ENCODE assay signal across 19 mouse cellular contexts in the genomic region with DNA sequence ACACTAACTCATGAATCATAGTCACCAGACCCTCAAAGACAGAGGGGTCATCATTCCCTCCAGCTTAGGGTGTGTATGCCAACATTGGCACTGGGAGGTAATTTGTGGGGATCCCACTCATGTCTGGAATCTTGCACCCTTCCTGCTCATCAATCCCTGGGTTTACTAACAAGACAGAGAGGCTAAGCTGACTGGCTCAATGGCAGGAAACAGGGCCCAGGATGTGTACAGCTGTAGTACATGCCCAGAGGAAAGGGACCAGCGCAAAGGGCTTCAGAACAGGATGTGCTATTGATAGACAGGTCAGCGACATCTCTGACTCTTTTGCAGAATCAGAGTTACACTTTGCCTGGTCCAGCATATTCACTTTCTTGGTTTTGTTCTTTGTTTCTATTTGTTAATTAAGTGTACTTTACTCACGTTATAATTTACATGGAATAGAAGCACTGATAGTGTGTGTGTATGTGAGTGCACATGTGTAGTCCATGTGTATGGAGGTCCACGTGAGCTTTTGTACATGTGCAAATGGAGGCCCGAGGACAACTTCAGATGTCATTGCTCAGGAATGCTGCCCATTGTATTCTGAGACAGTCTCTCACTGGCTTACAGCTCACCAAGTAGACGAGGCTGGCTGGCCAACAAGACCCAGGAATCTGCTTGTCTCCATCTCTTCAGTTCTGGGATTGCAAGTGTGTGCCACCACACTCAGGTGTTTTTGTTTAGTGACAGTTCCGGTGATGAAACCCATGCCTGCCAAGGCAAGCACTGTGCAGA. TPM values are rescaled to one million over a fixed set of nuclear protein-coding genes. Genes with fewer than 3 reads are reported as not detected.
DNase-seq lines count a peak whose midpoint lies in the region; ATAC-seq and TF ChIP-seq lines count a peak whose summit lies in the region.
"Had no signal": no experiment of that assay in that cellular context is flagged by ENCODE, and none has a peak within 500 bp of the region (broad histone marks: within the 10 kb centered on the region; RNA-seq: fewer than 3 reads in every experiment).

No protein-coding gene starts in this region.

- peak; percentile 62; the same call in 1 of the 2 replicates for TF ChIP-seq EP300 in lung, postnatal 0 days (IDR thresholded peaks at IDR 0.05)

- no peak overlapping the region for H3K4me2 ChIP-seq in forebrain, embryonic 14.5 days (ENCODE audit: low read length)
- no peak overlapping the region for H3K4me2 ChIP-seq in forebrain, embryonic 15.5 days (replicated peaks)
- H3K4me2 ChIP-seq in lung, postnatal 0 days (replicated peaks; ENCODE audit: low read depth, low read length) = no peak overlapping the region
- H3K4me2 ChIP-seq: forebrain, embryonic 12.5 days; heart, embryonic 11.5 days; hindbrain, embryonic 15.5 days; kidney, embryonic 15.5 days had no signal

- no peaks in the 10 kb centered on the region for H3K36me3 ChIP-seq in forebrain, embryonic 14.5 days (ENCODE audit: control insufficient read depth, insufficient read depth, low read length)
- H3K36me3 ChIP-seq in forebrain, embryonic 15.5 days = no peaks in the 10 kb centered on the region
- H3K36me3 ChIP-seq in lung, postnatal 0 days (ENCODE audit: insufficient read depth, low read length) = no peaks in the 10 kb centered on the region
- H3K36me3 ChIP-seq: forebrain, embryonic 12.5 days; hindbrain, embryonic 15.5 days; kidney, embryonic 15.5 days had no signal

- WGBS in forebrain, embryonic 14.5 days = 58% methylated on average over 7 of the region's 7 CpGs
- 58% methylated on average over 7 of the region's 7 CpGs for WGBS in forebrain, embryonic 15.5 days
- WGBS in lung, postnatal 0 days = 56% methylated on average over 7 of the region's 7 CpGs

- no peaks in the 10 kb centered on the region for H3K4me1 ChIP-seq in forebrain, embryonic 14.5 days (ENCODE audit: control insufficient read depth, insufficient read depth, low read length)
- H3K4me1 ChIP-seq in forebrain, embryonic 15.5 days = no peaks in the 10 kb centered on the region
- no peaks in the 10 kb centered on the region for H3K4me1 ChIP-seq in lung, postnatal 0 days (ENCODE audit: insufficient read depth, low read depth, low read length)
- H3K4me1 ChIP-seq: forebrain, embryonic 12.5 days; kidney, embryonic 15.5 days had no signal

- TF ChIP-seq CTCF in lung, postnatal 0 days (IDR thresholded peaks at IDR 0.05) = no peak

- DNase-seq in forebrain, embryonic 14.5 days (ENCODE audit: low spot score) = peak; percentile 3
- DNase-seq in retina, postnatal 1 day = peak; percentile 7
- DNase-seq in retina, embryonic 14.5 days (ENCODE audit: low spot score) = no peak
- DNase-seq in lung, postnatal 0 days (ENCODE audit: low spot score) = no peak
- DNase-seq in spleen, postnatal 4 days (ENCODE audit: low spot score in 2 of 2) = no peak
- DNase-seq in left cerebral cortex, postnatal 10 days (ENCODE audit: extremely low spot score in 1 of 2, low spot score in 2 of 2) = no peak
- DNase-seq: adrenal gland, adult 8-10 months; B cell, adult 2 months; cerebellum, adult 11 months; cerebellum, postnatal 10 days; midbrain, embryonic 14.5 days; thymus, adult 2 months had no signal

- no peaks in the 10 kb centered on the region for H3K27me3 ChIP-seq in forebrain, embryonic 14.5 days (replicated peaks; ENCODE audit: control insufficient read depth, insufficient read depth, low read length)
- H3K27me3 ChIP-seq in forebrain, embryonic 15.5 days = no peaks in the 10 kb centered on the region
- no peaks in the 10 kb centered on the region for H3K27me3 ChIP-seq in lung, postnatal 0 days (replicated peaks; ENCODE audit: insufficient read depth, low read length)
- H3K27me3 ChIP-seq: forebrain, embryonic 12.5 days; hindbrain, embryonic 15.5 days; kidney, embryonic 15.5 days had no signal

- no peak overlapping the region for H3K9ac ChIP-seq in forebrain, embryonic 14.5 days (ENCODE audit: low read length)
- H3K9ac ChIP-seq in forebrain, embryonic 15.5 days (replicated peaks) = no peak overlapping the region
- no peak overlapping the region for H3K9ac ChIP-seq in lung, postnatal 0 days (replicated peaks; ENCODE audit: low read depth)
- H3K9ac ChIP-seq: forebrain, embryonic 12.5 days; hindbrain, embryonic 15.5 days; kidney, embryonic 15.5 days had no signal

- ATAC-seq in forebrain, embryonic 14.5 days = no peak
- no peak for ATAC-seq in forebrain, embryonic 15.5 days (replicated peaks)
- peak; percentile 83 for ATAC-seq in lung, postnatal 0 days
- no peak for ATAC-seq in inflammation-experienced regulatory T-cells, adult 6 months
- ATAC-seq: intestine, embryonic 16.5 days had no signal

- intact Hi-C loops in left cerebral cortex, postnatal 10 days (cut with DNase I) = no loop called here

- no peaks in the 10 kb centered on the region for H3K9me3 ChIP-seq in forebrain, embryonic 14.5 days (replicated peaks; ENCODE audit: control insufficient read depth, low read length)
- H3K9me3 ChIP-seq in forebrain, embryonic 15.5 days = no peaks in the 10 kb centered on the region
- no peaks in the 10 kb centered on the region for H3K9me3 ChIP-seq in lung, postnatal 0 days (ENCODE audit: low read length)
- H3K9me3 ChIP-seq: forebrain, embryonic 12.5 days; hindbrain, embryonic 15.5 days; kidney, embryonic 15.5 days had no signal

- H3K4me3 ChIP-seq in forebrain, embryonic 14.5 days (ENCODE audit: low read depth, low read length) = no peak overlapping the region
- no peak overlapping the region for H3K4me3 ChIP-seq in forebrain, embryonic 15.5 days
- H3K4me3 ChIP-seq in lung, postnatal 0 days (ENCODE audit: low read depth, low read length) = no peak overlapping the region
- H3K4me3 ChIP-seq: forebrain, embryonic 12.5 days; hindbrain, embryonic 15.5 days; kidney, embryonic 15.5 days had no signal

- H3K27ac ChIP-seq in forebrain, embryonic 14.5 days (ENCODE audit: low read depth, low read length) = no peak overlapping the region
- no peak overlapping the region for H3K27ac ChIP-seq in forebrain, embryonic 15.5 days (replicated peaks)
- H3K27ac ChIP-seq in lung, postnatal 0 days (ENCODE audit: low read length) = no peak overlapping the region
- H3K27ac ChIP-seq: forebrain, embryonic 12.5 days; hindbrain, embryonic 15.5 days; kidney, embryonic 15.5 days had no signal

RNA-seq across cellular contexts. Expression of a gene that starts 49.8 kb away (rescaled TPM):
- 7.9 and 13.8 TPM in 2 replicates for polyA plus RNA-seq in forebrain, embryonic 14.5 days (2014; fragmentation: Nextera tagmentation; extraction: Ambion mirVana)
- polyA plus RNA-seq in forebrain, embryonic 15.5 days (2015; fragmentation: Nextera tagmentation; extraction: Ambion mirVana) = 15.8 and 16.9 TPM in 2 replicates
- 207 and 208 TPM in 2 replicates for polyA plus RNA-seq in lung, postnatal 0 days (2015; fragmentation: Nextera tagmentation; extraction: Ambion mirVana)
- total RNA-seq in left cerebral cortex, postnatal 10 days (2021) = 10 to 100 TPM; 45.8 to 47.4 TPM
- not detected for polyA plus RNA-seq in inflammation-experienced regulatory T-cells, adult 6 months (2017; shearing (Covaris generic))

Comparison
In these comparisons a context has a peak if more than half of its experiments do, and no peak if none do; other contexts are left out.
1. DNase-seq: peak in forebrain, embryonic 14.5 days (single experiment) and retina, postnatal 1 day (single experiment); none in retina, embryonic 14.5 days (single experiment), lung, postnatal 0 days (single experiment), spleen, postnatal 4 days (0 of 2) and left cerebral cortex, postnatal 10 days (0 of 2).
2. RNA of a gene that starts 49.8 kb away (polyA plus RNA-seq): 207 to 208 TPM in lung, postnatal 0 days; 15.8 to 16.9 TPM in forebrain, embryonic 15.5 days, 7.9 to 13.8 TPM in forebrain, embryonic 14.5 days and not detected in inflammation-experienced regulatory T-cells, adult 6 months; every median in the first group is over 10 times any median in the second.